Mouse (Mus musculus) hindbrain, embryonic 16.5 days (tissue): ENCODE measurements around the gene Gm10961. TPM values are rescaled to one million over a fixed set of nuclear protein-coding genes. Genes with fewer than 3 reads are reported as not detected.

Experiments used
- ATAC-seq: fragments of 200-750 bp; cut with Nextera tagmentation; 2 replicates; pipeline ENCODE4 v1.8.0; 2017; ENCODE audit warnings: moderate TSS enrichment, moderate library complexity
- H3K27ac ChIP-seq: fragments of 300-500 bp; sonication (generic); 2 replicates; pipeline ENCODE4 v1.5.1; 2014; ENCODE audit warnings: low read depth, mild to moderate bottlenecking, control low read depth, low read length, moderate library complexity
- H3K27me3 ChIP-seq: fragments of 300-500 bp; sonication (generic); replicated peaks from 2 replicates; pipeline ENCODE4 v1.6.1; 2014; ENCODE audit warnings: low read length; ENCODE audit not compliant: control insufficient read depth, insufficient read depth
- H3K36me3 ChIP-seq: fragments of 300-500 bp; sonication (generic); 2 replicates; pipeline ENCODE4 v1.6.1; 2014; ENCODE audit warnings: mild to moderate bottlenecking, low read length, moderate library complexity, mixed read lengths; ENCODE audit not compliant: control insufficient read depth, insufficient read depth
- H3K4me1 ChIP-seq: fragments of 300-500 bp; sonication (generic); 2 replicates; pipeline ENCODE4 v1.6.1; 2014; ENCODE audit warnings: low read depth, low read length; ENCODE audit not compliant: control insufficient read depth, insufficient read depth
- H3K4me2 ChIP-seq: fragments of 300-500 bp; sonication (generic); 2 replicates; pipeline ENCODE4 v1.6.1; 2014; ENCODE audit warnings: mild to moderate bottlenecking, low read length, control low read depth, moderate library complexity
- H3K4me3 ChIP-seq: fragments of 300-500 bp; sonication (generic); 2 replicates; pipeline ENCODE4 v1.5.1; 2014; ENCODE audit warnings: mild to moderate bottlenecking, low read length, control low read depth, moderate library complexity
- H3K9ac ChIP-seq: fragments of 300-500 bp; sonication (generic); 2 replicates; pipeline ENCODE4 v1.6.1; 2014; ENCODE audit warnings: low read depth, mild to moderate bottlenecking, control low read depth, low read length, moderate library complexity
- H3K9me3 ChIP-seq: fragments of 300-500 bp; sonication (generic); 2 replicates; pipeline ENCODE4 v1.6.1; 2014; ENCODE audit warnings: mild to moderate bottlenecking, low read length, moderate library complexity; ENCODE audit not compliant: control insufficient read depth
- WGBS: fragments of 180-500 bp; shearing (Covaris S2); extraction: QIAGEN DNeasy Blood & Tissue Kit; methylation state at CpG from one replicate; pipeline ENCODE4 v1.1.7; 2014; 5-methylcytosine and 5-hydroxymethylcytosine counted together
- polyA plus RNA-seq: library from polyadenylated mRNA; unstranded; fragments of >200 nt; fragmentation: Nextera tagmentation; extraction: Ambion mirVana; gene quantifications from 2 replicates; pipeline ENCODE4 v1.2.1, GENCODE M21; 2015

Gene Gm10961
- polyA plus RNA-seq, 1 experiment from 2014 or later, result not detected

- ATAC-seq, result 0 out of 2 replicates have a peak, but pooled peaks have one; percentile 28
- H3K4me1 ChIP-seq, result peaks cover 8% of the 10 kb centered on the region
- H3K9me3 ChIP-seq, result no peaks in the 10 kb centered on the region
- H3K27ac ChIP-seq, result no peak overlapping the region
- under 1% methylated on average over 41 of the region's 50 CpGs for WGBS
- H3K4me3 ChIP-seq, result peak overlapping the region; percentile 34
- H3K36me3 ChIP-seq, result no peaks in the 10 kb centered on the region
- peak overlapping the region; percentile 59 for H3K4me2 ChIP-seq
- H3K9ac ChIP-seq, result peak overlapping the region; percentile 45
- H3K27me3 ChIP-seq, result peaks cover 58% of the 10 kb centered on the region
Measured at GRCm38 (mm10) chr3:107595264-107595937, 35.7 kb upstream of the Gm10961 start.

- no peaks in the 10 kb centered on the region for H3K36me3 ChIP-seq
- peaks cover 60% of the 10 kb centered on the region for H3K27me3 ChIP-seq
- H3K4me3 ChIP-seq, result no peak overlapping the region
- H3K4me2 ChIP-seq, result no peak overlapping the region; the same call in 1 of the 2 replicates
- H3K27ac ChIP-seq, result no peak overlapping the region
- H3K4me1 ChIP-seq, result peaks cover 8% of the 10 kb centered on the region
- ATAC-seq, result no peak
- no peak overlapping the region for H3K9ac ChIP-seq
- 2% methylated on average over 34 of the region's 34 CpGs for WGBS
- H3K9me3 ChIP-seq, result no peaks in the 10 kb centered on the region
Measured at GRCm38 (mm10) chr3:107595938-107596461, 35.1 kb upstream of the Gm10961 start.

- Histone ChIP-seq H3K9me3 (no peaks in the 10 kb centered on the region), H3K4me3 (0 out of 2 replicates have a peak overlapping the region, but pooled peaks have one; percentile 2), H3K27me3 (peaks cover 60% of the 10 kb centered on the region), H3K4me2 (no peak overlapping the region), H3K9ac (no peak overlapping the region), H3K36me3 (no peaks in the 10 kb centered on the region), H3K4me1 (peaks cover 8% of the 10 kb centered on the region), H3K27ac (no peak overlapping the region)
- peak; percentile 9; the same call in 1 of the 2 replicates for ATAC-seq
- 1% methylated on average over 26 of the region's 26 CpGs for WGBS
Measured at GRCm38 (mm10) chr3:107596559-107596958, 34.6 kb upstream of the Gm10961 start.

DNA sequence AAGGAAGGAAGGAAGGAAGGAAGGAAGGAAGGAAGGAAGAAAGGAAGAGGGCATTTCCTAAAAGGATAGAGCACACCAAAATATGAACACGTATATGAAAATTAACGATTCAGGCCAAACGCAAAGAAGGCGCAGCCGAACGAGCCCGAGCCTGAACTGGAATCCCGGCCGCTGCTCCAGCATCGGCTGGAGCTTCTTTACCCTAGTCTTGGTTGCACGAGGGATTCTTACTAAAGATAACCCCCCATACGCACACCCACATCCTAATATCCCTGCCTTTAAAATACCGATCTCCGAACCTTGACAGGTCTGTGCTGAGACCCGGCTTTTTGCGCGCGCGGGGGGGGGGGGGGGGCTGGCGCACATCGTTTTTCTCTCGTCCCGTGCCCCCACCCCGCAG is 34.0 kb upstream of the Gm10961 start:
- Histone ChIP-seq H3K4me1 (peaks cover 8% of the 10 kb centered on the region), H3K4me3 (no peak overlapping the region), H3K4me2 (no peak overlapping the region), H3K9ac (no peak overlapping the region), H3K27ac (no peak overlapping the region), H3K9me3 (no peaks in the 10 kb centered on the region), H3K27me3 (peaks cover 58% of the 10 kb centered on the region), H3K36me3 (no peaks in the 10 kb centered on the region)
- no peak for ATAC-seq
- 3% methylated on average over 18 of the region's 24 CpGs for WGBS

- 5% methylated on average over 22 of the region's 22 CpGs for WGBS
- no peak for ATAC-seq
- Histone ChIP-seq H3K9me3 (no peaks in the 10 kb centered on the region), H3K27me3 (peaks cover 51% of the 10 kb centered on the region), H3K9ac (no peak overlapping the region), H3K4me2 (no peak overlapping the region), H3K27ac (no peak overlapping the region), H3K4me1 (peaks cover 8% of the 10 kb centered on the region), H3K4me3 (no peak overlapping the region), H3K36me3 (no peaks in the 10 kb centered on the region)
Measured at GRCm38 (mm10) chr3:107597586-107598389, 33.3 kb upstream of the Gm10961 start.

- WGBS, result 48% methylated on average over 6 of the region's 6 CpGs
Measured at GRCm38 (mm10) chr3:107600127-107600526, 31.0 kb upstream of the Gm10961 start.

GRCm38 (mm10) chr3:107605304-107605703 is 25.8 kb upstream of the Gm10961 start:
- Histone ChIP-seq H3K4me1 (no peaks in the 10 kb centered on the region), H3K9ac (no peak overlapping the region), H3K4me3 (no peak overlapping the region), H3K4me2 (no peak overlapping the region), H3K36me3 (no peaks in the 10 kb centered on the region), H3K27ac (no peak overlapping the region), H3K9me3 (no peaks in the 10 kb centered on the region), H3K27me3 (peaks cover 3% of the 10 kb centered on the region)
- WGBS, result 8% methylated on average over 4 of the region's 4 CpGs
- no peak for ATAC-seq

More at GRCm38 (mm10) chr3:107600127-107600526, 31.0 kb upstream of the Gm10961 start:
- Histone ChIP-seq H3K9ac (no peak overlapping the region), H3K9me3 (no peaks in the 10 kb centered on the region), H3K4me3 (no peak overlapping the region), H3K27ac (no peak overlapping the region), H3K4me1 (peaks cover 4% of the 10 kb centered on the region), H3K36me3 (no peaks in the 10 kb centered on the region), H3K4me2 (no peak overlapping the region), H3K27me3 (peaks cover 30% of the 10 kb centered on the region)
- no peak for ATAC-seq

GRCm38 (mm10) chr3:107607221-107607620 is 23.9 kb upstream of the Gm10961 start:
- Histone ChIP-seq H3K9me3 (no peaks in the 10 kb centered on the region), H3K36me3 (peaks cover 6% of the 10 kb centered on the region; the same call in 1 of the 2 replicates), H3K9ac (no peak overlapping the region), H3K4me2 (no peak overlapping the region), H3K27me3 (no peaks in the 10 kb centered on the region), H3K27ac (no peak overlapping the region), H3K4me1 (no peaks in the 10 kb centered on the region), H3K4me3 (no peak overlapping the region)
- 85% methylated on average over 8 of the region's 8 CpGs for WGBS
- ATAC-seq, result no peak

- no peak for ATAC-seq
- no peak overlapping the region for H3K4me3 ChIP-seq
- no peak overlapping the region for H3K9ac ChIP-seq
- H3K27me3 ChIP-seq, result no peaks in the 10 kb centered on the region
- peaks cover 15% of the 10 kb centered on the region for H3K36me3 ChIP-seq
- no peaks in the 10 kb centered on the region for H3K4me1 ChIP-seq
- no peaks in the 10 kb centered on the region for H3K9me3 ChIP-seq
- WGBS, result 72% methylated on average over 4 of the region's 4 CpGs
- no peak overlapping the region for H3K4me2 ChIP-seq
- H3K27ac ChIP-seq, result no peak overlapping the region
Measured at GRCm38 (mm10) chr3:107608808-107609207, 22.3 kb upstream of the Gm10961 start.
